Mouse (Mus musculus): Measurements from ENCODE around the gene Mcat. TPM values are rescaled to one million over a fixed set of nuclear protein-coding genes. Genes with fewer than 3 reads are reported as not detected.

Gene Mcat
- total RNA-seq, 2 experiments from 2014 or later, result 31.1 to 34.7 TPM

DNA sequence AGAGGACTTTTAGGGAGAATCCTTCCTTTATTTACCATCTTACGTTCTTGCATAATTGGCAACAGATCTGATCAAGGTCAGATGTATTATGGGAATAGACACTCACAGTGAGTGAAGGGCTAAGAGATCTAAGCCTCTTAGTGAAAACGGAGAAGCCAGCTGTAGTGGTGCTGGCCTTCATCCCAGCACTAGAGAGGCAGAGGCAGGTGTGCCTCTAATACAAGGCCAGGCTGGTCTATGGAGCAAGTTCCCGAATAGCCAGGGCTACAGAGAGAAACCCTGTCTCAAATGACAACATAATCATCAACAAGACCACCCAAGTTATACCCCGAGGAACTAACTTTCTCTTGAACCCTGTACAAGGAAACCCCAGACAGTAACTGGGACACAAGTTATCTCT, 19.3 kb upstream of the Mcat start:
- no peak for DNase-seq
- intact Hi-C loops (cut with DNase I), result no loop called here

DNA sequence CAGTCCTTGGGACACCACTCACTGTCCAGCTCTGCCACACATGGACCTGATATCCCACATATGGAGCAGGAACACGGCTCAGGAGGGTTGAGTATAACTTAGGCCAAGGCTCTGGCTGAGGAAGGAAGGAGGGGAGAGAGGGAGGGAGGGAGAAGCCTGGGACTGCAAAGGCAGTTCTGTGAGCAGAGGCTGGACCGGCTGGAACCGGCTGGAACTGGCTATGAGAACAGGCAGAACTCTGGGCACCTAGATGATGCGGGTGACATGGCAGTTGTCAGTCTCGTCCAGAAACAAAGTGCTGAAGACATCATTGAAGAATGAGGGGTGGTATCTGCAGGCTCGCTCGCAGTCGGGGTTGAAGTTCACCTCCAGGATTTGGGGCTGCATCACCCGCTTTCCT, 13.1 kb upstream of the Mcat start:
- DNase-seq, result no peak
- intact Hi-C loops (cut with DNase I), result no loop called here

DNA sequence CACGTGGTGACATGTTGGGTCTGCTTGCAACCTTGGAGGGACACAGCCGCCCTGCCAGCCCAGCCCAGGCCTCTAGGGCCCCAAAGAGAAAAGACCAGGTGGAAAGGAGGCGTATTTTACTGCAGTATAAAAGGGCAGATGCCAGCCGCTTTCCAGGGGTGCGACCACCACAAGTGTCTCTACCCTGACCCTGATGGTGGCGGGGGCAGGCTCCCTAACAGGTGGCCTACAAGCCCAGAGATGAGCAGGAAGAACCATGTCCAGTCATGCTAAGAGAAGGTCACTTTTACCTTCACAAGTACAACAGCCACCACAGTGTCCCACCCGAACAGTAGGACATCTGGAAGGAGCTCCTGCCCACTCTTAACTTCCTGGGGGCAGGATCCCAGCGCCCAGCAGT, 12.0 kb upstream of the Mcat start:
- DNase-seq, result no peak
- intact Hi-C loops (cut with DNase I), result no loop called here

DNA sequence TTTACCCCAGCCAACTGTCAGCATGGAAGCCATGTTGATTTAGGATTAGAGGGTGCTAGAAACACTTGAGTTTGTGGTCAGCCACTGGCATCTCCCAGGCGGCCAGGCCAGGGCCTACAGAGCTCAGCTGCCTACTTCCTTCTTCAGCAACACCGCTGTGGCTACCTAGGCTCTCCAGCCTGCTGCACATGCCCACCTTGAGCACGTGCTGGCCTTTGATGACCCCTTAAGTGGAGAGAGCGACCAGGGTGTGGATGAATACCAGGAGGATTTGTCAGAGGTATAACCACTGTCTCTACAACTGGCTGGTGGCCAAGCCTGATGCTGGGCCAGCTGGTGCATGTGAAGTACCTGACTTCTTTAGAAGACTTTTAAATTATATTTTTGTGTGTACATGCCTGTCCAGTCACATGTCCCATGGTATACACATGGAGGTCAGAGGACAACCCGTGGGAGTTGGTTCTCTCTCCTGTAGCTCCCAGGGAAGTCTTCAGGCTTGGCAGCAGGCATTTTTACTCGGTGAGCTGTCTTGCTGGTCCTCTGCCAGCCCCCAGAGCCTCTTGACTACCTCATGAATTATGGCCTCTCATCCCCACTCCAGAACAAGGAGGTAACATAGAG, 11.3 kb upstream of the Mcat start:
- no peak for DNase-seq
- intact Hi-C loops (cut with DNase I), result no loop called here

DNA sequence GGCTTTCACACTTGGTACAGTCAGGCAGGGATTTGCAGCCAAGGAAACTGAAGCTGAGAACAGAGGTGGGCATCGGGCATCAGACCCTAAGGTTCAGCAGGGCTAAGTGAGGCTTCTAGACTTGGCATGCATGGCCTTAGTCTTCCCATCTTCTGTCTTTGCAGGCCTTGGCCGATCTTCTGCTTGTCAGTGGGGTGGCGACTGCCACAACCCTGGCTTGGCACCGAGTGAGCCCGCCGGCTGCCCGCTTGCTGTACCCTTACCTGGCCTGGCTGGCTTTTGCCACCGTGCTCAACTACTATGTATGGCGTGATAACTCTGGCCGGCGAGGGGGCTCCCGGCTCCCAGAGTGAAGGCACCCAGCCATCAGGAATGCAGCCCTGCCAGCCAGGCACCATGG, 10.0 kb upstream of the Mcat start:
- intact Hi-C loops (cut with DNase I), result no loop called here
- DNase-seq, result no peak

DNA sequence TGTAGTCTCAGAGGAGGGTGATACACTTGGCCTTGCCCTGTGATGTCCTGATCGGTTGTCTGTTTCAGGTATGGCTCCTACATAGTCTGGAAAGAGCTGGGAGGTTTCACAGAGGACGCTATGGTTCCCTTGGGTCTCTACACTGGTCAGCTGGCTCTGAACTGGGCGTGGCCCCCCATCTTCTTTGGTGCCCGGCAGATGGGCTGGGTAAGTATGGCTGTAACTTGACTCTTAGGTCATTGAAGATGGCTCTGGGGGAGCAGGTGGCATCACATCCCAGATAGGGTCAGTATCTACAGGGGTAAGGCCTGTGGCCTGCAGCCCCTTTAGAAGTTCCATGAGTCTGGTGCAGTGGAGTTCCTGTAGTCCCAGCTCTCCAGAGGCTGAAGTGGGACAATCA, 8.5 kb upstream of the Mcat start:
- DNase-seq, result no peak
- intact Hi-C loops (cut with DNase I), result no loop called here

DNA sequence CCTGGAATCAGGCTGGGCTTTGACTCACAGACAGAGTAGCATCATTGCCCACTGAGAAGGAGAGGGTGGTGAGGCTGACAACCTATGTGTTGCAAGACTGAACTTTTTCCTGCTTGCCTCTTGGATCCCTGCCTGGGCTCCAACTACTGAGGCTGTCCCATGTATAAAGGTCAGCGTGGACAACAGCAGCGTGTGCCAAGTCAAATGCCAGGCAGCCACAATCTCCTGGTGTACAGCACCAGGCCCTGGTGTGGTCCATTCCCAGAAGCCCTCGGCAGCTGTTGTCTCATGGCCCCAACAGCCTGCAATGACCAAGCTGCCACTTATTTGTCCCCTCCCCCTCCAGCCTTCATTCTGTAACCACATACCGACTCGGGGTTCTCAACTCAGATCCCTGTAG, 8.0 kb upstream of the Mcat start:
- no peak for DNase-seq
- intact Hi-C loops (cut with DNase I), result no loop called here

DNA sequence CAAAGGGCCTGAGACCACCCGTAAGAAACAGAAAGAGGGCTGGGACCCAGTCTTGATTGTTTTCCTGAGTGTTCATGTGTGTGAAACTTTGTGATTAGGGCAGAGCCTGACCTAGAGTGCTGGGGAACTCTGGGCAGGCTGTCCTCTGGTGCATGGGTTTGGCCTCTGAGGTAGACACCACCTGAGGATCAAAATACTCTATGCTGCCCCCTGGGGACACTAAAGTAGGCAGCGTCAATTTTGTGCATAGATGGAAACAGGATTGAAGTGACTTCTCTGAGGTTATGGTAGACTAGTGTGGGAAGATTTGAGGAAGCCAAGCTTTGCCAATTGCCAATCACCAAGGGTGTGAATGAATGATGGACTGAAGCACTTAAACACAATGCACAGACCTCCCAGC, 7.1 kb upstream of the Mcat start:
- no peak for DNase-seq
- intact Hi-C loops (cut with DNase I), result no loop called here

DNA sequence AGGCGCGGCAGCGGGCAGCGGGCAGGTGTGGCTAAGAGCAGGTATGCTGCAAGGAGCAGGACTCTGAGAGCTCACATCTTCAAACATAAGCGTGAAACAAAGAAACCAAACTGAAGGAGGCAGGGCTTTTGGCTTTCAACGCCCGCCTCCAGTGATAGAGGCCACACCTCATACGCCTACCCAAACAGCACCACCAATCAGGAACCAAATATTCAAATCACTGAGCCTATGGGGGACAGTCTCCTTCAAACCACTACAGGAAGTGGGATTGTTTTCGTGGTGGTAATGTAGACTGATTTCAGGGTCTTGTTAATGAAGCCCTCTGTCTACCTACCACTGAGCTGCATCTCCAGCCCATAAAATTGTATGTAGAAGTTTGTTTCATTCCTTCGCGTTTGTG, 6.1 kb upstream of the Mcat start:
- DNase-seq, result no peak
- intact Hi-C loops (cut with DNase I), result no loop called here

DNA sequence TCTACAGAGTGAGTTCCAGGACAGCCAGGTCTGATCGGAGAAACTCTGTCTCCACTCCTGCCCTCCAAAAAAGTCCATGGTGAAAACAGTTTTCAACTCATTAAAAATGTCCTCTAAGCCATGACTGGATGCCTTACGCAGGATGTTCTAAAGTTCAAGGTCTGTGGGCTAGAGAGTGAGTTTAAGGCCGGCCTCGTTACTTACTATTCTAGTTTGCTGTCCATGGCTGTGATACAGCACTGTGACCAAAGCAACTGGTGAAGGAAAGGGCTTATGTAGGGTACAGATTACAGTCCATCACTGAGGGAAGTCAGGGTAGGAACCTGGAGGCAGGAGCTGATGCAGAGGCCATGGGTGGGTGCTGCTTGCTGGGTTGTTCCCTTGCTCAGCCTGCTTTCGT, 5.0 kb upstream of the Mcat start:
- intact Hi-C loops (cut with DNase I), result no loop called here
- no peak for DNase-seq

DNA sequence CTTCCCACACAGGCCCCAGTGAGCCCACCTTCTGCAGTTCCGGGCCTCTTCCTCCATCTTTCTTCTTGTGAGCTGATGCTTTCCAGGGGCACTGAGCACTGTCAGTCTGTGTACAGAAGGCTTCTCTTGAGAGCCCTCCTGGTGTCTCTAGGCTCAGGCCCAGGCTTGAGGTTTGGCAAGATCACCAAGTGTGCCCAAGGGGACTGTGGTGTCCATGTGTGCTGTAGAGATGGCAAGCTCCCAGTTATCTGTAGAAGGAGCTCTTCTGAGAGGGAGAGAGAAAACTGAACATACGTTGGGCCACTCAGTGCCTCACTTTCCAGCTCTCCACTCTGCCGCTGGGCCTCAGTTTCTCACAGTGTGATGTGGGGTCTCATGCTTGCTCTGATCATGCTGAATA, 4.1 kb upstream of the Mcat start:
- intact Hi-C loops (cut with DNase I), result no loop called here
- DNase-seq, result no peak

DNA sequence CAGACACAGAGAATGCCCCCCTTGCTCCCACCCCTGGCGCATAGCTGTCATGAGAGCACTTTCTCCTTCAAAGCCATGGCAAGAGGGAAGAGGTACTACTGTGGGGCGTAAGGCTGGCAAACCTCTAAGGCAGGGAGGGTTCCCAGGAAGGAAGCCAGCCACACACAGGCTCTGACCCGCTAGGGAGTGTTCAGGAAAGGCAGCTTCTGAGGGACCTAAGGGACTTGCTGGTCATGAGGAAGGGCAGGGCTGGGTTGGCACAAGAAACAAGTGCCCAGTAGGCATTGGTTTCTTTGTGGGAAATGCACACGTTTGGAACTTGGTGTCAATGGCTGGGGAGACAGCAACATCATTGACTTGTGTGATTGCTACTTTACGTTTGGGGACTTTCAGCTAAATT, 2.4 kb upstream of the Mcat start:
- DNase-seq, result no peak
- intact Hi-C loops (cut with DNase I), result no loop called here

DNA sequence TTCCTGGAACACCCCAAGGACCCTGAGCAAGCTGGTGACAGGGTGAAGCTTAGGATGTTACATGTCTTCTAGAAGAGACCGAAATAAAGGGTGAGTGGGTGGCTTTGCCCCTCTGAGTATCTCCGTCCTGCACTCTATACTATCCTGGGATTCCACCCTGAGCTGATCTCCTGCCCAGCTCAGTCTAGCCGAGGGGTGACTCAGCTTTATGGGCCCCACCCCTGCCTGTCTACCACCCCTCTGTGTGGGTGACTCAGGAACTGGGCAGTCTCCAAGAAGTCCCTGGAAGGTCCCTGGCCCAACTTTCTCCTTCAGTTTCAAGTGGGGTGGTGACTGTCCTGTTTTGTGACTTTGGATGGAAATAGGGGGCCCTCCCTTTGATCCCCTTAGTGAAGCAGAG, 1.8 kb upstream of the Mcat start:
- no peak for DNase-seq
- intact Hi-C loops (cut with DNase I), result no loop called here

DNA sequence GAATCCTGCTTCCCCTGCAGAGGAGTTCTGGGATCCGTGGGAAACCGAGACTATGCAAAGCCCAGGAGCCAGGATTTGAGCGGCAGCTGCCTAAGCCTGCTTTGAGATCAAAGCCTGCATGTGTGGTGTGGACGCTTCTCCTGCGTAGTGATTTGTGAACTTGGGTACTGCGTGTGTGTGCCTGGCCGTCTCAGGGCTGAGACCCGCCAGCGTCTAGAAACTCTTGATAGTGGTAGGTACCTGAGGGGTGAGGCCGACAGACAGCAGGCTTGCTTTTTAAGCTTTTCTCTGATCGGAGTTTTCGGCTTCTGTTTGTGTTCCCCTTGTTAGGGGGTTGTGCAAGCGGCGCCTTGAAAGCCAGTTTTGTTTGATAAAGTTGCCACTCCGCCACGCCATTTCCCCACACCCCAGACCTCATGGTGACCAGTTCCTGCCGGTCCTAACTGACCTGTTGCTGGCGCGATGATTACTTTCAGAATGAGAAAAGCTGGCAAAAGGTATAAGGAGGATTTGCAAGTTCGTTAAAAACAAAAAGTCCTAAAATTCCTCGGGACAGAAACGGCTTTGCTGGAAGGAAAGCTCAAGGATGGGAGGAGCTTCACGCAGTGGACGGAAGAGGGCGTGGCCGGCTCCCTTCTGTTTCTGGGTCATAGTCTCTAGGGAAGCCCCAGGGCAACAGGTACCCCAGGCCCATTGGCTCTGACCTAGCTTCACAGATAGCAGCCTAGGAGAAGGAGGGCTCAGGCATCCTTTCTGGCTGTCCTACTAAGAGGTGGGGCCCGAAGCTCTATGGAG, 467 bp upstream of the Mcat start:
- intact Hi-C loops (cut with DNase I), result no loop called here
- no peak for DNase-seq

DNA sequence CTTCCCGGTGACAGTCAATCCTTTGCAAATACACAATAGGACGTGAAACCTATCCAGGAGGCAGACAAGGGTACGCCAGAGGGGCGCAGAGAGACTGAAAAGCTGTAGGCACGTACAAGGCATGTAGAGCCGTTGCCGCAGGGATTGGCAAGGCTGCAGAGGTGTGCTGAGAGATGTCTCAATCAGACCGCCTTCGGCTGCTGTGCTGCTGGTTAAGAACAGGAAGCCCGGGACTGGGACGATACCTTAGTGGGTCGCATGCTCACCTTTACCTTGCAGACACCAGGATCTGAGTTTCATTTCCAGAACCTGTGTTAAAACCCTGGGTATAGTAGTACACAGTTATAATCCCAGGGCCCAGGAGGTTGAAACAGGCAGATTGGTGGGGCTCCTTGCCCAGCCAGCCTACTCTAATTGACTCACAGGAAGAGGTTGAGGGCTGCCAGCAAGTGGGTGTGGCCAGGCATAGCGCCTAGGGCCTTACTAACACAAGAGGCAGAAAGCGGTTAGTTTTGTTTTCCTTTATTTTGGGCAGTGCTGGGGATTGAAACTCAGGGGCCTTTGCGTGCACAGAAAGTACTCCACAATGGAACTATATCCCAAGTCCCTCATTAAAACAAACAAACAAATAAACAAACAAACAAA, 839 bp downstream of the Mcat start:
- peak; percentile 86 for DNase-seq
- intact Hi-C loops (cut with DNase I), result no loop called here

DNA sequence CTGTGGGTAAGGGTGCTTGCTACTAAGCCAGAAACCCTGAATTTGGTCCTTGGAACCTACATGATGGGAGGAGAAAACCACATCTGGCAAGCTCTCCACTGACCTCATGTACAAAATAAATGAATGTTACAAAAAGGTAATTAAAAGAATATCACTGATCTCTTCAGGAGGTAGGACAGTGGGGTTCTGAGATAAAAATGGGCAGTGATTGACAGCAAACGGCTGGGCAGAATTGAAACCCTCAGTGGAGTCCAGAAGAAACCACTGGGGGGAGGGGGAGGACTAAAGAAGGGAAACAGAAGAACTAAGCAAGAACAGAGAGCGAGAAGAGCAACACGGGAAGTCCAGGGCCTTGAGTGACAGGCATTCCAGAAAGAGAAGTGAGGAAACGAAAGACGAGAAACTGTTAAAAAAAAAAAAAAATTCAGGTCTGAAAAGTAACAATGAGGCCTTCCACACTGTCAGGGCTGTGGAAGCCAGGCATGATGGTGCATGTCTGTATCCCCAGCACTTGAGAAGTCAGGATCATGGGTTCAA, 2.6 kb downstream of the Mcat start:
- intact Hi-C loops (cut with DNase I), result no loop called here
- DNase-seq, result no peak

DNA sequence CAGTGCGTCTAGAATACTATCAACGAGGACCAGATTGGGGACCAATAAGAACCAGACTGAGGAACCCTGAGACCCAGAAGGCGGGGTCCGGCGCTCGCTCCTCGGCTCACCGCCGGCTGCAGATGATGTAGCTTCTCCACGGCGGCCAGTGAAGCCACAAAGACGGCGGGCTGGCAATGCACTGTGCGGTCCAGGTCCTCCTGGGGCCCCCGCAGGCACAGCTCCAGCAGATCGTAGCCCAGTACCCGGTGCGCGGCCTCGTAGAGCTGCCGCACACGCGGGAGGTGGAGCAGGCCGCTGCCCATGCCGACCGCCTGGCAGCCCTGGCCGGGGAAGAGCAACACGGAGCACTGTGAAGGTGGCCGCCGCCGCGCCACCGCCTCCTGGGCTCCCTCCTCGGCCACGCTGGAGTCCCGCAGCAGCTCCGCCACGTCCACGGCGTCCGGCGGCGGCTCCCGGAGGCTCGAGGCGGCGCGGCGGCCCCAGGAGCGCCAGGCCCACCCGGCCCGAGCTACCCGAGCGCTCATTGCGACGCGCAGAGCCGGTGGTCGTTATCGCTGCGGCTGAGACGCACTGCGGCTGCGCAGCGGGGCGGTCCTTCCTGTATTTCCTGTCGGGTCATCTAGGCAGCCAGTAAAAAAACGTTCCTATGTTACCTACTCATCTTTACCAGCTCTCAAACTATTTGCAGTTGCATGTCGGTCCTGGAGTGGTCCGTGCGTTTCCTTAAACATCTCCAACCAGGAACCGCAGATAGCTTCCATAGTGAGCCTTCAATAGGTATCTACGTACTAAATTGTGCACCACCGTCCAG, 8.2 kb downstream of the Mcat start:
- intact Hi-C loops (cut with DNase I), result no loop called here
- DNase-seq, result peak; percentile 87

DNA sequence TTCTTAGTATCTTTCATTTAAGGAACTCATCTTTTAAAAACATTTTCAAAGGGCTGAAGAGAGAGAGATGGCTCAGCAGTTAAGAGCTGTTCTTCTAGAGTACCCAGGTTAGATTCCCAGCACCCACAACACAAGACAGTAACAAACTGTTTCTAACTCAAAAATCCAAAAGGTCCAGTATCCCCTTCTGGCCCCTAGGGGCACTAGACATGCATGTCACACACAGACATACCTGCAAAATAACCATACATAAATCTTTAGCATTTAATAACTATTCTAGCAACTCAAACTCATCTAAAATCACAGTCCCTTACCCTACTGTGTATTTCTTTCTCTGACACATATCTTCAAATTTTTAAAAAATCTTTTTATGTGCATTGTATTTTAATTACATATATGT, 9.8 kb downstream of the Mcat start:
- intact Hi-C loops (cut with DNase I), result no loop called here
- DNase-seq, result no peak

DNA sequence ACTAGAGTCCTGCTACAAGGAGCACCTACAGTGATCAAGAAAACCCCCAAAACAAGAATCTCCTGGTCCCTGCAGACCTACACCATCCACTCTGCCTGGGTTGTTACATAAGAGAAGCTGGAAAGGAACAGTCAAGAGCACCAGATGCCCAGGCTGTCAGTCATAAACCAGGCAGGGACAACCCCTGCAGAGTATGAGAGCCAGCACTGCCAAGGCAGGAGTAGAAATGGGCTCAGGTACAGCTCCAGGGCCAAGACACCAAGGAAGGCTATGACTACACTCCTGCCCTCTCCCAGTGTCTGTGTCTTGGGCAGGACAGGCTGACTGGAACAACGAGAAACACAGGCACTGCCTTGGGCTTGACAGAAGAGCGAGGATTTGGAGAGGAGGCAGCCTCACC, 13.4 kb downstream of the Mcat start:
- no peak for DNase-seq
- intact Hi-C loops (cut with DNase I), result no loop called here

DNA sequence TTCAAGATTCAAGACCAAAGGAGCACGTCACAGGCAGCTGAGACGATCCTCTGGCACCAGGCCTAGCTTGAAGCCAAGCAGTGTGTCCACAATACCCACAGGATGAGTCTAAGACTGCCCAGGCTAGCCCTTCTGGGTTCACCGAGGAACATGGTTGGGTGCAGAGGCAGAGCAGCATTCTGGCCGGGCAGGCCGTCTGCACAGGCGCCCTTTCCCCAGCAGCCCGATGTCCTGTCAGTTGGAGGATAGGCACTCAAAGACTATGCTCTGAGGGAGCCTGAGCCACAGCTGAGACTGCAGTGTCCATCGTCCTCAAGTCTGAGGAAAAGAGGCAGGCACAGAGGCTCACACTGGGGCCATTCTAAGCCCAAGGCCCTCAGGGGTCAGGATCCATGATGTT, 16.4 kb downstream of the Mcat start:
- no peak for DNase-seq
- intact Hi-C loops (cut with DNase I), result no loop called here

DNA sequence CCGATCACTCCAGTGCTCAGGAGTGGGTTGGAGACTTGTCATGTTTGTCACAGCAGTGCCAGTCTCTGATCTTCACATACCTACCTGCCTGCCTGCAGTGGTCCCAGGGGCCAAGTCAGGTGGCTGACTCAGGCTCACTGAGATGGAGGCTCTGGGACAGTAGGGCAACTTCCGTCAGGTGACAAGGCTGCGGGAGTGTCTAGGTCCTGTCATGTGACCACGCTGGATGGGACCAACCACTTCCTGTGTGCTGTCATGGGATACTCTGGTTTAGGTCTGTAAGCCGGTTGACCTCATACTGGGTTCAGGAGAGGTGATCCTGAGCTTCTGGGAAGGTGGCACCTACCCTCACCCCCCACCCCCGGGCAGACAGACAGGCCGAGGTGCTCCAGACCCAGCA, 17.6 kb downstream of the Mcat start:
- no peak for DNase-seq
- intact Hi-C loops (cut with DNase I), result no loop called here

Data from left cerebral cortex, postnatal 4 days (tissue).